Mouse (Mus musculus) central nervous system, embryonic 18 days (tissue): ENCODE measurements around the gene Jph4. TPM values are rescaled to one million over a fixed set of nuclear protein-coding genes. Genes with fewer than 3 reads are reported as not detected.

Source experiments
- polyA plus RNA-seq: library from polyadenylated mRNA; depleted of rRNA; stranded (reverse); fragments of >200 nt; gene quantifications from 2 replicates; pipeline ENCODE4 v1.2.3, GENCODE M21; 2012; rRNA removed

Gene Jph4
- polyA plus RNA-seq = 221 and 240 TPM in 2 replicates

DNA sequence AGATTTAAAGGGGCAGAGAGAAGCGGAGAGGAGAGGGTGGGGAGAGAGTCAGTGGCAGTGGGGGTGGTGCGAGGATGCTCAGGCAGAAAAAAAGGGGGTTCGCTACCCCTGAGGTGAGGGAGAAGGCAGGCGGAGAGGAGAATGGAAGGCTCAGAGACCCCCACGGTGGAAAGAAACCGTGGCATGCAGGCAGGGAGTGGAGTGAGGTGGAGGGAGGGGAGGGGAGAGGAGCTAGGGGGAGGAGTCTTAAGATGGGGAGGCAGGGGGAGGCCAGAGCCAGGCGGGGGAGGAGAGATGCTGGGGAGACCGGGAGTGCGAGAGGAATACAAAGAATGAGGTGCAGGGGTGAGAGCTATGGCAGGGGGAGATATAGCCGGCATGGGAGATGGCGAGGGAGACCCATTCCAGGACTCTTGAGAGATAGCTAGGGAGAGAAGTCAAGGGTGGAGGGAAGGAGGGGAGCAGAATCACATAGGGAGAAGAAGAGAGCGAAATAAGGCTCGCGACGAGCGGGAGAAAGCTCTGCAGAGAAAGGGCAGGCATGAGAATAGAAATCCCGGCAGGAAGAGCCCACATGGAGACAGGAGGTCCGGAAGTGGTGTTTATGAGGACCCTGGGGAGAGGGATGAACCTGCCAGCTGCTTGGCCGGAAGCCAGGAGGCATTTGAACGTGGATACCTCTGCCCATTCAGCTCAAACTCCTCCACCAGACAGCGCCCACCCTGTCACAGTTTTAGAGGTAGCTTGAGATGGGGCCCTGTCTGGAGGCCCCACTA lies at the start of gene Jph4:
Gene Jph4, minus strand, starts transcription at position 511 of the 776 bp plus-strand sequence.

DNA sequence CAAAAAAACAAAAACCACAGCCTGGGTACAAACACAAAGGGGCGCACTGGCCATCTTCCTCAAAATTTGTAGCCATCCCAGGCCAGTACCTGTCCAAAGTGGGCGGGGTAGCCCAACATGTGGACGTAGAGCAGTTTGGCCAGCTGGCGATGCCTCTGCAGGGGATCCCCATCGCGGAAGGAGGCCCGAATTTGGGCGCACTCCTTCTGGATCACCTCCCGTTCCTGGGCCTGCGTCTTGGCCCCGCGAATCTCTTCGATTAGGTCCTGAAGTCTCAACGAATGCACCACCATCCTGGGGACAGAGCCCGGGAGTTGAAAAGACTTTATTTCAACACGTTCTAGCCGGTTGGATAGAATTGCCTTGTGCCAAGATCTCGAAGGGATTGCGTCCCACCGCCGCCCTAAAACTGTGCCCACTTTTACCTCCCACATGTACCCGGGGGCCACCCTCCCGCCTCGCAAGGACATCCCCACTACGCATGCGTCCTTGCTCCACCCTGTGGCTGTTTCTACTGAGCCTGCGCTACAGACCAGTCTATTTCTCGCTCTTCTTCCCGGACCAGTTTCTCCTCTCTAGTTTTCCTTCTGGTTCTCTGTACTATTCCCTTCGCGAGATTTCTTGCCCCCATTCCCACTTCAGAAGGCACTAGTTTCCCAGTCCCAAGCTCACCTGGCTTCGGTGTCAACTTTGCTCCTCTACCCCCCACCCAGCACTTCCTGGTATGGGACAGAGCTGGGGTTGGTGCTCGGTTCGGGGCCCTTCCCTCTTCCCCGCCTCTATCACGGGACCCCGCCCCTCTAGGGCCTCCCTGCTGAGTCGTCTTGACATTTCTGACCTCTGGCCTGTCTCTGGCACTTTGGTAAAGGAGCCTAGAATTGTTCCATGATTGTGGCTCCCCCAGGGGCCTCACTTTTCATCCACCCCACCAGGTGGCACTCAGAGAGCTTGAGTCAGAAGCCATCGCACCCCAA lies 10.6 kb downstream of the Jph4 start, which contains the start of gene Ap1g2:
Gene Ap1g2, minus strand, starts transcription at position 758 of the 974 bp plus-strand sequence.

DNA sequence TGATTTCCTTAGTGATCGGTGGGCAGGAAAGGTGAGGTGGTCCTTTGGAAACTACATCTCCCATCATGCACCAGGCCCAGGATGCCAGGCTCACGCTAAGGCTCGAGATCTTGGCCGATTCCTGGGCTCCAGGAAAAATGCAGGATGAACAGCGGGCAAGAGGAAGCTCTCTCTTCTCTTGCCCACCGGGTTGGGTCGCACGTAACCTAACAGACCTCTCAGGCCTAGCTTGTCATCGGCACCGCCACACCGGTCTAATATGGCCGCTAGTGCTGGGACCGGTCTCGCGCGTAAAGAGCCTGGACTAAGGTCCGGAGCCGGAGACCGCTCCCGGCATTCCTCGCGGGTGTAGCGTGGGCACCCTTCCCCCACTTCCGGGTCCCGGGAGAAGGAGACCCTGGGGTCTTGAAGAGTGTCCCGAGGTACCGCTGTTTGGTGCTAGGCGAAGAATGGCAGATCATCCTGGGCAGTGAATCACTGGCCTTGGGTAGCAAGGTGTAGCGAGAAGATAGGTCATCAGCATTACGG lies 22.0 kb downstream of the Jph4 start, which contains the start of gene Thtpa:
Gene Thtpa, plus strand, starts transcription at position 81 of the 528 bp plus-strand sequence.

DNA sequence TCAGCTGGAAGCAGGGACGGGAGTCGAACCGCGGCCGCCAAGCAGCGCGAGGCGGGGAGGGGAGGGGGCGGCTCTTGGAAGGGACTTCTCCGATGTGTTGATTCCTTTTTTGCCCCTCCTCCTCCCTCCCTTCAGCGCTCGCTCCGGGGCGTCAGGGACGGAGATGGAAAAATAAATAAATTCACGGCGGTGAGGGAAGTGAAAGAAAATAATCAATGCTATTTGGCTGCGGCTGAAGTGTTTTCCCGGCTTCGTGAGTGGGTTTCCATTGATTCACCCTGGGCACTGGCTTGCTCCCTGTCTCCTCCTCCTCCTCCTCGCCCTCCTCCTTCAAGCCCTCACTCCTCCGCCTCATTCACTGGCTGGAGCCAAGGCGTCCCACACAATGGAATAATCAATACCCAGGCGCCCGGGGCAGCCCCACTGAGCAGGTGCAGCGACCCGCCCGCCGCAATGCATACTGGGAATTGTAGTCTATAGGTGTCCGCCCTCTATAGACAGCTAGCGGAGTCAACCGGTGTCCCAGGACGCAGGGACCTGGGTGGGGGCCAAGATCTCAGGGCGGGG lies 24.6 kb downstream of the Jph4 start, which contains the start of gene Zfhx2:
Gene Zfhx2, minus strand, starts transcription at position 314 of the 567 bp plus-strand sequence.

Other genes starting within 250 kb of the Jph4 start
- gene Homez, start 246.0 kb downstream of the Jph4 start, polyA plus RNA-seq = 6.2 and 8.5 TPM in 2 replicates
- 25.1 and 26.0 TPM in 2 replicates for gene Ppp1r3e, start 239.4 kb downstream of the Jph4 start, polyA plus RNA-seq
- 44.3 and 49.5 TPM in 2 replicates for gene Bcl2l2, start 233.6 kb downstream of the Jph4 start, polyA plus RNA-seq
- 0.26 and 0.39 TPM in 2 replicates for gene Gm20521, start 233.5 kb downstream of the Jph4 start, polyA plus RNA-seq
- 602 and 626 TPM in 2 replicates for gene Pabpn1, start 224.4 kb downstream of the Jph4 start, polyA plus RNA-seq
- gene Slc22a17, start 203.8 kb downstream of the Jph4 start, polyA plus RNA-seq = 621 and 624 TPM in 2 replicates
- 18.4 and 20.5 TPM in 2 replicates for gene Efs, start 190.8 kb downstream of the Jph4 start, polyA plus RNA-seq
- 0.17 and 0.33 TPM in 2 replicates for gene Il25, start 184.2 kb downstream of the Jph4 start, polyA plus RNA-seq
- 13.8 and 16.4 TPM in 2 replicates for gene Cmtm5, start 180.7 kb downstream of the Jph4 start, polyA plus RNA-seq
- gene Myh6, start 150.0 kb downstream of the Jph4 start, polyA plus RNA-seq = 0.12 and 0.34 TPM in 2 replicates
- not detected in 2 replicates for gene Gm17428, start 140.0 kb downstream of the Jph4 start, polyA plus RNA-seq
- gene Myh7, start 122.3 kb downstream of the Jph4 start, polyA plus RNA-seq = 9.7 and 15.0 TPM in 2 replicates
- 45.2 and 47.4 TPM in 2 replicates for gene Ngdn, start 101.5 kb downstream of the Jph4 start, polyA plus RNA-seq
- 8.5 and 9.9 TPM in 2 replicates for gene Zfhx2, start 24.6 kb downstream of the Jph4 start, polyA plus RNA-seq
- 18.8 and 20.8 TPM in 2 replicates for gene Thtpa, start 22.2 kb downstream of the Jph4 start, polyA plus RNA-seq
- 20.4 and 21.0 TPM in 2 replicates for gene Ap1g2, start 10.3 kb downstream of the Jph4 start, polyA plus RNA-seq
- gene Dhrs2, start 105.1 kb upstream of the Jph4 start, polyA plus RNA-seq = 0.25 and 0.83 TPM in 2 replicates